Mouse (Mus musculus) heart, postnatal 0 days (tissue): ENCODE results near the gene Adh7.

ENCODE experiments used
- CTCF ChIP-seq: IDR thresholded peaks from 2 replicates; pipeline ENCODE4 v1.5.1; 2016; ENCODE audit warnings: antibody characterized with exemption, control low read depth, low read depth
- EP300 ChIP-seq: IDR thresholded peaks from 2 replicates; pipeline ENCODE4 v1.6.1; 2016; ENCODE audit warnings: antibody characterized with exemption, low read depth

GRCm38 (mm10) chr3:138255780-138256550 lies 38.4 kb downstream of the Adh7 start:
- TF ChIP-seq CTCF (no peak), EP300 (no peak)
